Mouse (Mus musculus) MEL (cell line): Measurements from ENCODE around the gene Fkbp6.

Source experiments
- CTCF ChIP-seq, 3 experiments: IDR thresholded peaks in 2 of 3; conservative IDR thresholded peaks in 1 of 3; 2 replicates each; pipeline ENCODE4 v1.5.1; 2011 to 2012; ENCODE audit warnings: low read length in 3 of 3, low read depth in 2 of 3, mild to moderate bottlenecking in 2 of 3, improper control_type of control experiment in 1 of 3, inconsistent platforms in 1 of 3, mixed read lengths in 1 of 3, moderate library complexity in 1 of 3; ENCODE audit not compliant: control insufficient read depth in 1 of 3, insufficient read depth in 1 of 3, poor library complexity in 1 of 3, severe bottlenecking in 1 of 3
- E2F4 ChIP-seq: IDR thresholded peaks from 2 replicates; pipeline ENCODE4 v1.6.1; 2011; ENCODE audit warnings: low read depth, low read length, improper control_type of control experiment, borderline replicate concordance
- POLR2A ChIP-seq, 2 experiments: IDR thresholded peaks; 2 replicates each; pipeline ENCODE4 v1.6.1; 2011 to 2012; ENCODE audit warnings: low read length in 2 of 2, mild to moderate bottlenecking in 2 of 2, control low read depth in 1 of 2, improper control_type of control experiment in 1 of 2, low read depth in 1 of 2, moderate library complexity in 1 of 2; ENCODE audit not compliant: control insufficient read depth in 1 of 2, insufficient read depth in 1 of 2, poor library complexity in 1 of 2
- ZKSCAN1 ChIP-seq: IDR thresholded peaks from 2 replicates; pipeline ENCODE4 v1.6.1; 2012; ENCODE audit warnings: low read depth, mild to moderate bottlenecking, inconsistent platforms, low read length, improper control_type of control experiment, moderate library complexity

DNA sequence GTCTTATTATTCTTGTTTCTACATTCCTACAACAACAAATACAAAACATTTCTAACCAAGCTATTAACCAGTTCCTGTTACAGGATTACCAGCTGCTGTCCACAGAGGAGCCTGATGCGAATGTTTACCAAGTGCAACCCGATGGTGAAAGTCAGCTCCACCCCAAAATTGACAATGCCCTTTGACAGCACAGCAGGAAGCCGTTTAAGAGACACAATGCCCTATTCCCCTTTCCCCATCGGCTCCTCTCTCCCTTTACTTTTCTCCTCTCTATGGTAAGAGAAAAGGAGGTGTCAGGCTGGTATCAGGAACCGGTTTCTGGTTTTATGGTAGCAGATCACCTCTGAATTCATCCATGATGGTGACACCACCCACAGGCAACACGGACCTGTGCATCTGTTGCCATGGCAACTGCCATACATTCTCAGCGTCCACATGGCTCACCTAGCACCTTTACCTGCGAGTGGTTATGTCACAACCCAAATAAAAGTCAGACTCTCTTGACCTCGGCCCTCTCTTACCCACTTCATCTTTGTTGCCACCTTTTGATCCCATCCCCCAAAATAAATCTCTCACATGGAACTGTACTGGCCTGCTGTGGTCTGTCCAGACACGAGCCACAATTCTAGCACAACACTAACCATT is 43.4 kb downstream of the Fkbp6 start:
- TF ChIP-seq ZKSCAN1 (no peak), CTCF (IDR thresholded peaks at IDR 0.05 in 2 of 3, conservative IDR thresholded peaks at IDR 0.05 in 1 of 3; ENCODE audit: control insufficient read depth in 1 of 3, insufficient read depth in 1 of 3, low read depth in 2 of 3, low read length in 3 of 3, poor library complexity in 1 of 3, severe bottlenecking in 1 of 3) (no peak), POLR2A (IDR thresholded peaks at IDR 0.05; ENCODE audit: control insufficient read depth in 1 of 2, insufficient read depth in 1 of 2, low read depth in 1 of 2, low read length in 2 of 2, poor library complexity in 1 of 2) (no peak), E2F4 (no peak)
